Mouse (Mus musculus) megakaryocyte-erythroid progenitor cell, adult 5-6 weeks (primary cell): ENCODE data around the gene Ppp1r3a. TPM values are rescaled to one million over a fixed set of nuclear protein-coding genes. Genes with fewer than 3 reads are reported as not detected.
"Not testable (repeated sequence)": the region's sequence is repeated elsewhere in the genome, so short reads cannot be mapped to it uniquely, and the experiment has no call there.

Experiments used
- ATAC-seq: replicated peaks from 2 replicates; pipeline ENCODE4 v1.8.0; 2016; ENCODE audit warnings: mild to moderate bottlenecking, inconsistent platforms; ENCODE audit not compliant: severe bottlenecking, poor library complexity, low FRiP score, low TSS enrichment
- total RNA-seq, 2 experiments: library from RNA; stranded (forward) in 1 of 2; stranded (reverse) in 1 of 2; fragments of 200-1000, 215-1000 nt in 1 of 2; fragments of >200 nt in 1 of 2; fragmentation: Nextera tagmentation in 1 of 2; gene quantifications; 2 replicates each; pipeline ENCODE4 v1.2.3; 2014 to 2017

Gene Ppp1r3a
- not detected in 2 replicates for total RNA-seq (2014; fragmentation: Nextera tagmentation)
- total RNA-seq (2017): not detected in 2 replicates

DNA sequence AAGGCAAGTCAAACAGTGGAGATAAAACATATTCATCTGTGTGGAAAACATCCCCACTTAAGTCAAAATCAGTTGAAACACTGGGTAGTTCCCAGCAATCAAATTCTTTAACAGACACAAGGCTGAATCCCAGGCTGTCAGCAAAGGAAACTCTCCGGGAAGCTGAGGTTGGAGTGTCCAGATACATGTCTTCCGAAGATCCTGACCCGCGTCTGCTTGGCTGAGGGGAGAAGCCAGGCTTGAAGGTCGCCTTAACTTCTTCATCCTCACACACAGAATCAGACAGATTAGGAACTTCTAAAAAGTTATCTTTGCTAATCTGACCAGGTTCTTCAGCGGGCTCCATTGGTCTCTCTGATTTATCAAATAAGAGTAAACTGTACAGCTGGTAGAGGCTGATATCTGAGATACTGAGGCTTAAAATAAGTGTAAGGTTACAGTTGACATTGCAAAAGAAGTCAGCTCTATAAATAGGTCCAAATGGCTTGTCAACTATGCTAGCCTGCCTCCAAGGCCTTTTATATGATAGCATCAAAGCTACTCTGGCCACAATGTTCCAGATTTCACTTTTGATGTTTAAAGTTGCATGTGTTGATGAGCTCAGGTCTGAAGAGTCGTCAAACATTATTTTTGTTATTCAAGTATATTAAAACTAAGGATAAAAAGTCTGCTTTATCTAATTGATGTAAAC, at the start of gene Ppp1r3a:
TSS of gene Ppp1r3a (minus strand) at position 374 of the 691 bp plus-strand sequence.
- ATAC-seq: no peak

DNA sequence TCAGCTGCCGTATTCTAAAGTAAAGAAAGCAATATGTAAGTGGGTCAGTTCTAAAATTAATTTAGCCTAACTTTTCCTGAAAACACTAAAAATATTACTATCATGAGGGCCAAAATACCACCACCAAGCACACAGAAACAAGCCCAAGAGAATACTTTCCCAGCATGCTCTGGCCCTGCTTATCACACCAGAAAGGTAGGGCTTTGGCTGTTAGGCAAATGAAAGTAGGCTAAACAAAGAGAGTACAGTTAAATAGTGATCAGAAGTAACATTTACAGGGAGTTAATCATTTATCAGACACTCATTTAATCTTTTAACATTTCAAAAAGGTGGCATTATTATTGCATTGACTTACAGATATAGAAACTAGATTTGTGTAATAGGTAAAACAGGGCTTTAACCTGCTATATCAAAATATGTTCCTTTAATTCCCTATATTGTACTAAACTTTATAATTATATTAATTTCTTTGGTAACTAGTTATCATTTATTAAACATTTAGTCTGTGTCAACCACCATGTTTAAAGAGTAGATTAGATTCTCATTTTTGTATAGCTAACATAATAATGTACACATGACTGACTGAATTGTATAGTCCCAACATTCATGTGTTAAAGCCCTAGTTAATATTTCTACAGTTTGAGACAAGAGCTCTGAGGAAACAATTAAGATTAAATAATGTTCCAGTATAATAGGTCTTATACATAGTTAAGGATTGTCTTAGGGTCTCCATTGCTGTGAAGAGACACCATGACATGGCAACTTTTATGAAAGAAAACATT, 32.3 kb upstream of the Ppp1r3a start:
- no peak for ATAC-seq

DNA sequence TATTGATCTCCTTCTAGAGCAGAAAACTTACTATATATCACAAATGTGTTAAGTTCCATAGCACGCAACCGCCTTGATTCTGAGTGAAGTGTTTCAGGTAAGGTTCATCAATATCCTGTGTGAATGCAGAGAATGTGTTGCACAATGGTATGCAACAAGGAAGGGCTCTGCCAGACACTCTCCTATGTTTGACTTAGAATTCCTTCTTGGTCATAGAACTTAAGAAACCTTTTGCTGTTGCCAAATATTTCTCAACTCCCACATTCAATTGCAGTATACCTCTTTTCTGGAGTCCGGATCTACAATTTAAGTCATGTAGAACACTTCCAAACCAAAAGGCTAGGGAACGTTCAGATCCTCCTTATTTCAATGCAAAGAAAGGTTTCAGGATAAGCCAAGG, 22.8 kb upstream of the Ppp1r3a start:
- no peak for ATAC-seq

DNA sequence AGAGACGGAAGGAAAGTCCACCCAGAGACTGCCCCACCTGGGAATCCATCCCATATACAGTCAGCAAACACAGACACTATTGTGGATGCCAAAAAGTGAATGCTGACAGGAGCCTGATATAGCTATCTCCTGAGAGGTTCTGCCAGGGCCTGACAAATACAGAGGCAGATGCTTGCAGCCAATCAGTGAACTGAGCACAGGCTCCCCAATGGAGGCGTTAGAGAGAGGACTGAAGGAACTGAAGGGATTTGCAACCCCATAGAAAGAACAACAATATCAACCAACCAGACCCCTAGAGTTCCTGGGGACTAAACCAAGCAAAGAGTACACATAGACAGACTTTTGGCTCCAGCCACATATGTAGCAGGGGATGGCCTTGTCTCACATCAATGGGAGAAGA, 16.6 kb upstream of the Ppp1r3a start:
- ATAC-seq: no peak

DNA sequence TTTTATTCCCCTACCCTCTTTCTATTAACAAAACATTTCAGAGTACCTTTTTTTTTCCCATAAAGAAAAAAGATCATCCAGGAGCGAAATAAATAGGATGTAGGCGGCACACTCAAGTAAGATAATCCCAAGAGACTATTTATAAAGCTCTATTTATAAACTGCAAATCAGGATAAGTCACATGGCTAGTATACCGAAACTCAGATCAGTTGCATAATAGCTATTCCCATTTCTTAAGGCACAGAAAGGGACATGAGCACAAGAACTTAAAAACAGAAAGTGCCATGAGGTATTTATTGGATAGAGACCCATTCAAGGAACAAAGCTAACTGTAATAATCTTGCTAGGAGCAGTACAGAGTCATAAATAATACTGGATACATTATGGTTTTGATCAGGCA, 2.4 kb upstream of the Ppp1r3a start:
- ATAC-seq: no peak

DNA sequence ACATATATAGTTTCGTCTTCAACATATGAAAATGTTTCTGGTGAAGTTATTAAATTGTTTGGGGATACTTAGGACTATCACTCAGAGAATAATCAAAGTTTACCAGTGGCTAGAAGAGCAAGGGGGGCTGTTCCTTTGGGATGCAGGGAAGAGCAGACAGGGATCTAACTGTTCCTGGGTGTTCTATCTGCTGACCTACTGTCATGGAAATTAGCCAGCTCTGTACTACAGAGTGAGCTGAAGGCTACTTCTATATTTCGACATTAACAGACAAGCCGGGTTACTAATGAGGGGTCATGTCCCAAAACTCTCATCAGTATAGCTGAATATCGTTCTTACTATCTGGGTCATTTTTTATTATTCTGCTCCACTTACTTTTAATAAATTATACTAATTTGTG, 1.6 kb downstream of the Ppp1r3a start:
- ATAC-seq: no peak

DNA sequence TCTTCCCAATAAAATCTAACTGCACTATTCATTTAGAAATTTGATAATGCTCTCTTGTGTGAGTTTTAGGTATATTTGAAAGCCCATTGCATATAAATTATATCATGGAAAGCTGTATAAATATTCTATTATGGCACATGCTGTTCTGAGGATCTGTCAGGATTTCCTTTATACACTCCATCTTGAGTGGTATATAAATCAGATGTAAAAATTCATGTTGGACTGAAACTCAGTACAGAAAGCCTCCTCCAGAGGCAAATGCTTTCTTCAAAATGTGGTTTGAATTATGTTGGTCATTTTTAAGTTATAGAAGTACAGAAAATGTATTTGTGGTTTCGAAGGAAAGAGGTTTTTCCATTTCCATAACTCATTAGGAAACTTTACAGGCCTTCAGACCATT, 2.9 kb downstream of the Ppp1r3a start:
- no peak for ATAC-seq

DNA sequence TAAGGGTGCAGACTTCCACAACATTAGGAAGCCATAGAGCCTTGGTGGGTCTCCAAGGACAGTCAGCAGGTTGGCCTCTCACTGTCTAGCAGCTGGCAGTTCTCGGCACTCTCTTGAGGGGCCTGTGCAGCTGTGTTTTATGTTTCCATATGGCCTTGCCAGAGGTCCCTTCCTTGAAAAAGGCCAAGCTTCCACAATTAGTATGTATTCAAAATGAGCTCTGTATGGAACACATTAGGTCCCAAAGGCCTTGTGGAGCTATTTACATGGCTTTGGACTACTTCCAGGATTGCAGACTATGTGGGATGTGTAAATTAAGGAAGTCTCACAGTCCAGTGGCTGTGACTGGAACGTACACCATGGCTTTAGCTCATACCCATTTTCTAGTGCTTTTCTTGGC, 8.1 kb downstream of the Ppp1r3a start:
- ATAC-seq: no peak

DNA sequence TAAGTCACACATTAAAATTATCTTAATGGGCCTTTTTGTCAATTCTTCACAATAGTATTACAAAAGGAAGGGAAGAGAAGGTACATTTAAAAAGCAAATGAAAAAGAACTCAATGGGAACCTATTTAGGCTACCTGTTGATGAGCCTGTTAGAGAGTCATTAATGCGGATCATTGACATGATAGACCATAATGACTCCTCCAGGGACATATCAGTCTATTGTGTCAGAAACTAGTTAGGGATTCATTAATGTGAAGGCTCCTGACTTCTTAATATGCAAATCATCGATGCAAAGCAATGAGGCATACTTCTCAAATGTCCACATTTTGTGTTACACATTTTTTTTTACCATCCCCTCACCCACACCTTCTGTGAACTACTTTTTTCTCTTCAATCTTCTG, 19.1 kb downstream of the Ppp1r3a start:
- ATAC-seq: no peak

DNA sequence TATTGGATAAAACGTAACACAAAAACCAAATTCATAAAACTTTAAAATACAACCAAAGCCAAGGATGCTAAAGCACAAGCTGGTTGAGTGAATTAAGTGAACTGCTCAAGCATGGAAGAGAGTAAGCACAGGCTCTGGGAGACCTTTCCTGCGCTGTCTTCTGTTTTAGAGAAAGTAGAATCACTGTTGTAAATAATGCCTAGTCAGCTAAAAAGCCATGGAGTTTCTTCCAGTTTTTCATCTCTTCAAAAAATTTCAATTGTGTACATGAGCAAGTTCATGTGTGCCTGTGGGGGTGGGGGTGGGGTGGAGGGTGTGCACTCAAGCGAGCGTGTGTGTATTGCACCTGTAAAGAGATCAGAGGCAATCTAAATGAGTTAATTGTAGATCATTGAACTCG, 24.1 kb downstream of the Ppp1r3a start:
- ATAC-seq: no peak

DNA sequence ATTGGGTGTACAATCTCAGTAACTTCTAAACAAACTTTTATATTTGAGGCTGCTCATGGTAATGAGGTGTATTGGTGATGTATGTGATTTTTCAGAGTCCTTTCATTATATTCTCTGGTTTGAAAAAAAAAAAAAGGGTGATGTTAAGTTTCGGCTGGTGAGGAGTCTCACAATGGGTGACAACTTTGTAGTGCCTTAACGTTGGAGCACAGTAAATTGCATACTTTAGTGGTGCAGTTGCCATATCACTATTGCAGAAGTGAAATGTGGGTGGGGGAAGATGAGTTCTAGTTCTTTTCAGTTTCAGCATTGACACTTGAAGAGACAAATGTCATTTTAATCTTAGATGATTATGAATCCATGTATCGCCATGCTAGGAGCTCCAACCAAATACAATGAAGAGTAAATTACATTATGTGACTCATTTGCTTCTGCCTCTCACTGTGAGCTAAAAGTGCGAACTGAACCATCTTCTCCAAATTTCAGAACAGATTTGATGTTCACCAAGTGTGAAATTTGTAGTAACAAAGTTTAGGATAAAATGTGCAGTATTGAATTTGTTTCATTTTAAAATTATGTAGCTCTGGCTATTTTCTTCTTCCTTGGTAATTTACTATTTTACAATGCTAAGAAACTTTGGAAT, 34.2 kb downstream of the Ppp1r3a start:
- ATAC-seq: no peak

DNA sequence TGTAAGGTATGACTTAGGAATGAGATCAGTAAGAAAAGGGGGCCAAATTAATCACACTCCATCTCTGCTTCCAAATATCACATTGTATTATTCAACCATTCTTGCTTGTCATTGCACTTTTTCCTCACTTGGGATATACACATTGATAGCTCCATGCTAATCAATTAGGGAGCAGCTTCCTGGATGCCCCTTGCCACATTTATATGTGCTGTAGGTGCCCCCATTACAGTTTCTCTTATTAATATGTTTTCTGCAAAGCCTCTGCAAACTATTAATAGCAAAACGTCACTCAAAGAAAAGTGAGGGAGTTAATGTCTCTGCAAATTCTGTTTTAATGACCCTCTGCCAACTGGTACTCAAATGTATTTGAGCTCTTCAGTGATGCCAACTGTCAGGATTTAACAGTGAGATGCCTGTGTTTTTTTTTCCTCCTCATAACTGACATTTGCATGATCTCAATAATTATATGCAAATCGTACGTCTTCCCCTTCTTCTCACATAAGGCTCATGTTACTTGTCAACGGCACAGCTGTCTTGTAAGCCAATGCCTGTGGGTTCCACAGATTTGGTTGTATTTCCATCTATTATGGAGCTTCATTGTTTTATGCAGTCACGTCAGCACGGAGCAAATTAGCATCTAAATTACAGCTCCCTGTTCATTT, 34.8 kb downstream of the Ppp1r3a start:
- ATAC-seq: no peak

DNA sequence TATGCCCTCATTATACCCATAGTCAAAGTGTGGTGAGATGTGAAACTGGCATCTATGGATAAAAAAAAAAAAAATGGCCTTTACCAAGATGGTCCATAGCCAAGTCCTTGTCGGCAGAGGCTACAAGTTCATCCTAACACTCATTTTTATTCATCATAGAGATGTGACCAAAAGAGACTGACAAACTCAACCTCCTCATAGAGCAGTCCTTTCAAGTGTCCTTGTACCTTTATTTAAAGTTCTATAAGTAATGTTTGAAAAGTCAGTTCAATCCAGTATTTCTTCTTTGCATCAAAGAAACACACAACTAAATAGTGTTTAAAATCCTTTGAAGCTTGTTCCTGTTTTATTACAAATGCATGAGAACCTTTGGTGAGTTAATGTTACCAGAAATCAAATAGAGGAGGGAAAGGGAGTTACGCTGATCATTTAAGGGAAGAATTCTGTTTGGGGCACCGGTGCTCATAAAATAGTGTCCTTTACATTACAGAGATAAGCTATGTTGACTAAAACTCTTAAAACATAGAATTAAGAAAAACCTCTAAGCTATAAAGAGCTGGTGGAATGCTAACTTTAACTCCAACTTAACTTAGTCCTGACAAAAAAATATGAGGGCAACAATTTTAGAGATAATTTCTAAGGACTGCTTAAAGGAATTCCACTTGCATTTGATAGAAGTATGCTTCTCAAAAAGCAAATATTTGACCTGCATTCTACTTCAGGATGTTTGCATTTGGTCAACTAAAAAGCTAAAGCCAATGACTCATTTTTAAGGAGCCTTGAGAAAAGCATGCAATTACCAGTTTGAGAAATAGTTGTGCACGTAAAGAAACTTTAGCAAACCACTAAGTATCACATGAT, 39.7 kb downstream of the Ppp1r3a start:
- ATAC-seq: no peak

DNA sequence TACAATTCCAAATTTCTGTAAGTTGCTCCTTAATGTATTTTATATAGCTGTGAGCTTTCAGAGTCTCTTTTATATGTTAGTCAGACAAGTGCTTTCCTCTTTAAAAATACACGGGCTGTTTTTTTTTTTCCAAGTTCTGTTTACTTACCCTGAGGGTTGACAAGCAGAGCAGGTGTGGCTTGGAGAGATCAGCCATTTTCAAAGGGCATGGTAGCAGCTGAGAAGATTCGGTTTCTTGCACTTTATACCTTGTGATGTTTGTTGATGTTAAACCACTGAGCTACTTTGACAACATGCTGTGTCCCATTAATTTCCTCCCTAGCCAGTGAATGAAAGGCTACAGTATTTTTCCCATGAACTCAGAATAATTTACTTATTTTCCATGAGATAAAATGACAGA, 42.9 kb downstream of the Ppp1r3a start:
- ATAC-seq: no peak

DNA sequence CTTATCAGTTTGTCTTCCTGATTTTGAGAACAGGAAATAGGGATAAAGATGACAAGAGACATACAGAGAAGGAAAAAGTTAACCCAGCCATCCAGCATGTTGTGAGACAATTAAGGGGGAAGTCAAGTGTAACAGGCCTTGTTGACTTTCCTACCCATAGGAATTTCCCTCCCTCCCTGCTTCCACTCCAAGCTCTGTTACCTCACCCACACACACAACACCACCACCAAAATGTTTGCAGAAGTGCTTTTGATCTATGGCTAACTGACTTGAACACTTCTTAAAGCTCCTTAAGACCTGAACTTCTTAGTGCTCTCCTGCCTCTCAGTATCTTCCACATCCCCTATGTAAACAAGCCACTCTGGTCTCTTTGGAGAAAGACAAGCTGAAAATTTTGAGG, 55.0 kb downstream of the Ppp1r3a start:
- ATAC-seq: no peak

DNA sequence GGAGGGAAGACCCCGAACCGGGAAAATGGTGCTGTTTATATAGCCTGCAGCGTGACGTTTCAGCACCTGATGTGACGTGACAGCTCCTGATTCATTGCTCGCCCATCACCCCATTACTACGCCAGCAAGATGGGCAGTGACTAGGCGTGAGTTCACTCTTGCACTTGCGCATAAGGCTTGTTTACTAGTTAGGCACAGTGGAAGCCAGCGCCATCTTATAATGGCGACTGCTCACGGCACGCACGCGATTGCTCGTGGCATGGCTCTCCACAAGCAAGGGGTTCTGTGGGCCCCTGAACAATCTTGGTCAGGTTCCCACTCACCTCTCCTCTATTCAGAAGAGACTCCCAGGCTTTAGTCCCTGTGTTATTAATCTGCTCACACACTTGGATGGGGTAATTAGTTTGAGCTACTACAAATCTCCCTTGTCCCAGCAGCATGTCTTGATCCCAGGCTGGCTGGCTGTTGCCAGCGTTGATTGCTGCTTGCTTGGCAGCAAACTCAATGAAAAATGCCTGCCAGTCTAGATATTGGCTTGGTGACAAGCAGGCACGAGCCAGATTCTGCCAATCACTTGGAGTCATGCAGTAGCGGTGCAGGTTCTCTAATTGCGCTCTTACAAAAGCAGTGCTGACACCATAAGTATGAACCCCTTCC, 75.7 kb downstream of the Ppp1r3a start:
- ATAC-seq: not testable (repeated sequence)

DNA sequence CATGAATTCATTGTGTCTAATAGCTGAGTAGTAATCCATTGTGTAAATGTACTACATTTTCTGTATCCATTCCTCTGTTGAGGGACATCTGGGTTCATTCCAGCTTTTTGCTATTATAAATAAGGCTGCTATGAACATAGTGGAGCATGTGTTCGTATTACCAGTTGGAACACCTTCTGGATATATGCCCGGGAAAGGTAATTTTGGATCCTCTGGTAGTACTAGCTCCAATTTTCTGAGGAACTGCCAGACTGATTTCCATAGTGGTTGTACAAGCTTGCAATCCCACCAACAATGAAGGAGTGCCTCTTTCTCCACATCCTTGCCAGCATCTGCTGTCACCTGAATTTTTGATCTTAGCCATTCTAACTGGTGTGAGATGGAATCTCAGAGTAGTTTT, 86.1 kb downstream of the Ppp1r3a start:
- not testable (repeated sequence) for ATAC-seq

DNA sequence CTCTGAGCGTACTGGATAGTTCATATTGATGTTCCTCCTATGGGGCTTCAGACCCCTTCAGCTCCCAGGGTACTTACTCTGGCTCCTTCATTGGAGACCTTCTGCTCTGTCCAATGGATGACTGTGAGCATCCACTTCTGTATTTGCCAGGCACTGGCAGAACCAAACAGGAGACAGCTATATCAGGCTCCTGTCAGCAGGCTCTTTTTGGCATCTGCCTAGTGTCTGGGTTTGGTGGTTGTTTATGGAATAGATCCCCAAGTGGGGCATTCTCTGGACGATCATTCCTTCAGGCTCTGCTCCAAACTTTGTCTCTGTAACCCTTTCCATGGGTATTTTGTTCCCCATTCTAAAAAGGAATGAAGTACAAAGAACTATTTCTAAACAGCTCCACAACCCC, 87.4 kb downstream of the Ppp1r3a start:
- not testable (repeated sequence) for ATAC-seq
